Mouse (Mus musculus) myocyte (in vitro differentiated cells): ENCODE results near the gene Arl15. TPM values are rescaled to one million over a fixed set of nuclear protein-coding genes. Genes with fewer than 3 reads are reported as not detected.

ENCODE experiments used
- H3K27me3 ChIP-seq: one replicate; pipeline ENCODE4 v1.6.1; 2011; ENCODE audit not compliant: control insufficient read depth, insufficient read depth, insufficient read length
- H3K36me3 ChIP-seq: one replicate; pipeline ENCODE4 v1.6.1; 2011; ENCODE audit not compliant: control insufficient read depth, insufficient read depth
- H3K4me2 ChIP-seq: one replicate; pipeline ENCODE4 v1.6.1; 2011; ENCODE audit warnings: low read depth, control low read depth
- H3K4me3 ChIP-seq: one replicate; pipeline ENCODE4 v1.5.1; 2011; ENCODE audit warnings: mild to moderate bottlenecking, control low read depth, moderate library complexity
- H3K79me2 ChIP-seq: one replicate; pipeline ENCODE4 v1.6.1; 2011; ENCODE audit not compliant: control insufficient read depth, insufficient read depth
- H3ac ChIP-seq: one replicate; pipeline ENCODE4 v1.6.1; 2011; ENCODE audit not compliant: control insufficient read depth, insufficient read length
- CEBPB ChIP-seq: IDR thresholded peaks from 2 replicates; pipeline ENCODE4 v1.6.1; 2011; ENCODE audit warnings: mild to moderate bottlenecking, moderate library complexity; ENCODE audit not compliant: poor library complexity, insufficient read depth, severe bottlenecking
- E2F4 ChIP-seq: IDR thresholded peaks from one replicate; pipeline ENCODE4 v1.6.1; 2011; ENCODE audit warnings: mild to moderate bottlenecking, control low read depth, moderate library complexity; ENCODE audit not compliant: insufficient read depth
- MAX ChIP-seq: IDR thresholded peaks from one replicate; pipeline ENCODE4 v1.6.1; 2011; ENCODE audit warnings: low read depth, mild to moderate bottlenecking, control low read depth
- MYOD1 ChIP-seq, 3 experiments: IDR thresholded peaks; one replicate each; pipeline ENCODE4 v1.6.1; 2011; ENCODE audit warnings: control low read depth in 2 of 3, low read depth in 2 of 3, mild to moderate bottlenecking in 2 of 3, moderate library complexity in 1 of 3; ENCODE audit not compliant: insufficient read length in 2 of 3, control insufficient read depth in 1 of 3
- MYOG ChIP-seq, 3 experiments: IDR thresholded peaks; one replicate each; pipeline ENCODE4 v1.6.1; 2011; ENCODE audit warnings: control low read depth in 2 of 3, low read depth in 2 of 3, mild to moderate bottlenecking in 2 of 3; ENCODE audit not compliant: insufficient read length in 2 of 3, control insufficient read depth in 1 of 3, insufficient read depth in 1 of 3
- POLR2A ChIP-seq: IDR thresholded peaks from one replicate; pipeline ENCODE4 v1.6.1; 2011; ENCODE audit warnings: low read depth, mild to moderate bottlenecking, control low read depth, moderate library complexity; ENCODE audit not compliant: insufficient read length
- POLR2AphosphoS2 ChIP-seq: IDR thresholded peaks from one replicate; pipeline ENCODE4 v1.6.1; 2011; ENCODE audit warnings: low read depth, control low read depth; ENCODE audit not compliant: insufficient read length
- REST ChIP-seq: IDR thresholded peaks from one replicate; pipeline ENCODE4 v1.6.1; 2011; ENCODE audit warnings: mild to moderate bottlenecking, control low read depth, moderate library complexity; ENCODE audit not compliant: insufficient read depth, insufficient read length
- SRF ChIP-seq: IDR thresholded peaks from one replicate; pipeline ENCODE4 v1.6.1; 2011; ENCODE audit warnings: low read depth; ENCODE audit not compliant: control insufficient read depth, insufficient read length
- TCF12 ChIP-seq: IDR thresholded peaks from one replicate; pipeline ENCODE4 v1.6.1; 2011; ENCODE audit warnings: mild to moderate bottlenecking, control low read depth; ENCODE audit not compliant: poor library complexity, insufficient read depth, severe bottlenecking
- TCF3 ChIP-seq: IDR thresholded peaks from one replicate; pipeline ENCODE4 v1.6.1; 2011; ENCODE audit warnings: low read depth, control low read depth; ENCODE audit not compliant: insufficient read length
- USF1 ChIP-seq: IDR thresholded peaks from one replicate; pipeline ENCODE4 v1.6.1; 2011; ENCODE audit warnings: low read depth, mild to moderate bottlenecking, control low read depth, moderate library complexity
- polyA plus RNA-seq: library from polyadenylated mRNA; unstranded; fragments of >200 nt; fragmentation: generic; extraction: Trizol; gene quantifications from one replicate; pipeline ENCODE4 v1.2.1, GENCODE M21; 2012; ENCODE audit warnings: missing spikeins

The Arl15 gene
- polyA plus RNA-seq, 1 experiment, result 11.1 TPM

DNA sequence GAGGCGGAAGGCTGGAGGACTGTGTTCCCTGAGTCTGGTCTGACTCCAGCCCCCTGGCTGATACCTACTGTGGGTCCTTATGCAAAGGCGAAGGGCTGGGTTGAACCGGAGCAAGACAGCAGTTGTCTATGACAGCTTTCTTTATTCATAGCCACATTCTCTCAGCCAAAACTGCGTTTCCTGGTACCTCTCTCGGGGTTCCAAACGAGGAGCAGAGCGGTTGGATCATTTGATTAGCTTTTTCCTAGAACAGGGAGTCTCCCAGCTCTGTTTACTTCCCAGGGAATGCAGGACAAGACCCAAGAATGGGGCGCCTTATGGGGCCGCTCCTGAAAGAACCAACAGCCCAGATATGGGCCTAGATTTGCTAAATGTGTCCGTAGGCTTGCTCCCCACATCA is 396.6 kb downstream of the Arl15 start:
- Histone ChIP-seq H3K36me3 (no peaks in the 10 kb centered on the region), H3ac (no peak overlapping the region), H3K4me2 (no peak overlapping the region), H3K4me3 (no peak overlapping the region), H3K27me3 (no peaks in the 10 kb centered on the region), H3K79me2 (no peaks in the 10 kb centered on the region)
- TF ChIP-seq MYOG (IDR thresholded peaks at IDR 0.05; ENCODE audit: control insufficient read depth in 1 of 3, insufficient read depth in 1 of 3, insufficient read length in 2 of 3, low read depth in 2 of 3) (no peak), SRF (no peak), TCF12 (no peak), REST (no peak), CEBPB (no peak), USF1 (no peak)

DNA sequence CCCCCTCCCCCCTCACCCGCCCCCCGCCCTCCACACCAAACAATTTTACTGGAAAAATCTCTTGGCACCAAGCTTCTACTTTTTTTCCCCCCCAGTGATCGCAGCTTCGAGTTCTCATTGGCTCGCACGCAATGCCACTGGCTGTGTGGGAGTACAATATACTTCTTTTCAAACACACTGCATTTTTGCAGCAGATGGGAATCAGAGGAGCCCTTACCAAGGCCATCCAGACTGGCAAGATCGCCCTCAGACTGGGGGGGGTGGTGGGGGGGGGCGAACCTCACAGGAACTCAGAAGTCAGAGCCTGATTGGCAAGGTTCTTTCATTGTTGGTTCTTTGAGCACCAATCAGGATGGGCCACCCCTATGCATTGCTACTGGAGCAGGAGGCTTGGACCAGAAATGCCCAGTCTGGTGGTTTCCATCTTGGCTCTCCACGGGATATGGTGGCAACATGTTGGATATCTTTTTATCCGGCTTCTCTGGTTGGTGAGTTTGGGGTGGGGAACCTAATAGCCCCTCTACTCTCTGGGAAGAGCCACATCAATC is 404.0 kb downstream of the Arl15 start:
- Histone ChIP-seq H3K4me2 (no peak overlapping the region), H3K27me3 (no peaks in the 10 kb centered on the region), H3K4me3 (no peak overlapping the region), H3K79me2 (no peaks in the 10 kb centered on the region), H3ac (no peak overlapping the region), H3K36me3 (no peaks in the 10 kb centered on the region)
- no peak for TF ChIP-seq USF1
- TF ChIP-seq POLR2AphosphoS2, result no peak
- no peak for TF ChIP-seq MYOD1 (IDR thresholded peaks at IDR 0.05; ENCODE audit: control insufficient read depth in 1 of 3, insufficient read length in 2 of 3, low read depth in 2 of 3)

DNA sequence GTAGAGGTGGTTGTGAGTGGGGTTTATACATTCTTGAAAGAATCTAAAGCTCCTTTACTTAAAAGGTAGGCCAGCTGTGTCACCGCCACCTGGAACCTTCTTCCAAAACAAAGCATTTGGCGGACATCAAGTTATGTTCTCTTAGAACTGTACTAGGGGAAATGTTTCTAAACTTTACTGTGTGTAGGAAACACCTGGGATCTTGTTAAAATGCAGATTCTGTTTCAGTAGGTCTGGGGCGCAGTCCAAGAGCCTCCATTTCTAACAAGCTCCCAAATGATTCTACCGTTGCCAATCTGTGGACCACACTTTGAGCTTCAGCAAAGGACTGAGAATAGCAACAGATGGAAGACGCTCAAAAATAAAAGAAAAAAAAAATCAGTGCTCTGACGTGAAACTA is 405.4 kb downstream of the Arl15 start:
- no peaks in the 10 kb centered on the region for H3K27me3 ChIP-seq
- no peaks in the 10 kb centered on the region for H3K79me2 ChIP-seq
- no peak overlapping the region for H3ac ChIP-seq
- no peak overlapping the region for H3K4me2 ChIP-seq
- no peak overlapping the region for H3K4me3 ChIP-seq
- no peaks in the 10 kb centered on the region for H3K36me3 ChIP-seq
- no peak for TF ChIP-seq TCF3
- TF ChIP-seq TCF12, result no peak
- no peak for TF ChIP-seq MYOD1 (IDR thresholded peaks at IDR 0.05; ENCODE audit: control insufficient read depth in 1 of 3, insufficient read length in 2 of 3, low read depth in 2 of 3)
- TF ChIP-seq MYOG (IDR thresholded peaks at IDR 0.05; ENCODE audit: control insufficient read depth in 1 of 3, insufficient read depth in 1 of 3, insufficient read length in 2 of 3, low read depth in 2 of 3), result no peak
- no peak for TF ChIP-seq POLR2AphosphoS2
- TF ChIP-seq POLR2A, result no peak
- TF ChIP-seq USF1, result no peak
- TF ChIP-seq CEBPB, result no peak
- TF ChIP-seq E2F4, result no peak
- no peak for TF ChIP-seq MAX
- no peak for TF ChIP-seq SRF
- TF ChIP-seq REST, result no peak

DNA sequence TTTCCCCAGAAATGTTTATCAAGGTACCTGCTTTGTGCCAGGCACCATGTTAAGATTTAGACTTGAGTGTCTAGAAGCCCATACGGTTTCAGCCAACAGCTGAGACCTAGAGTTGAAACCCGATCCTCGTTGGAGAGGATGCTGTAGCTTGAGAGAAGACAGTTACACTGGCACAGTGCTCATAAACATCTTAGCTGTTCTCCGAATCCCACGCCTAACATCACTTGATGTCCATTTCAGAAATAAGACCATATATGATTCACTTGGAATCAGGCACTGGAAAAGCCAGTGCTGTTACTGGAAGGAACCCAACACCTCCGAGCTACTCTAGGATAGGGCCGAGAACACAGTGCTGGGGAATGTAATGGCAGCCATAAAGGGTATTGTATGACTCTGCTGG is 406.2 kb downstream of the Arl15 start:
- H3K27me3 ChIP-seq, result no peaks in the 10 kb centered on the region
- H3K79me2 ChIP-seq, result no peaks in the 10 kb centered on the region

DNA sequence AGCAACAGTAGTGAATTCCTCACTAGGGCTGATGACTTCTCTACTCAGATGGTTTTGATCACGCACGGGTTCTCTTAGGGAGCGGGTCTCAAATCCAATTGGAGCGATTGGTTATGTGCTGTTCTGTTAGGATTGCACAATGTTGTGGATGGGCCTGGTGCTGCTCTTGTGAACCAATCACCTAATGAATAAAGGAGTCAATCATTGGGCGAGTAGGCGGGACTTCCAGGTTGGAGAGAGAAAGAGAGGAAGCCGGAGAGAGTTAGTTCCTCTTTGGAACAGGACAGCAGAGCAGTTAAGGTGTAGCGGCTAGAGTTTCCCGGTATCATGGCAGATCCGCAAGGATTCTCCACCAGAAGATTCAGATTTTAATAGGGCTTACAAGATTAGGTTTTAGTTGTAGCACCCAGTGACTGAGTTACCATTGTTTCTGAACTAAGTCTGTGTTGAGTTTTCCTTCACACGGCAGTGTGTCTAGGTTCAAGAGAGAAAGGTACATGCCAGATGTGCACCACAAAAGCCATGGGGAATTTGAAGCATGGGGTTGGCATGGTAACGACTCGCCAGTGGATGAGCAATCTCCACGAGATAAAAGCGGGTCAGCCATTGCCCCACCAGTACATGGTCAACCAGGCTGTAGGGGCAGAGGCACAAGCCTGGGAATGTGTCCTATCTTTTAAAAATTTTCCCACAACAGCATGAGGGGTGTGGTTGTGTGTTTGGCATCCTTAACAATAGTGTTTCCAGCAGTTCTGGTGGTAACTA is 408.7 kb downstream of the Arl15 start:
- TF ChIP-seq USF1, result no peak
- Histone ChIP-seq H3K27me3 (no peaks in the 10 kb centered on the region), H3ac (no peak overlapping the region), H3K4me2 (no peak overlapping the region), H3K4me3 (no peak overlapping the region), H3K36me3 (no peaks in the 10 kb centered on the region), H3K79me2 (no peaks in the 10 kb centered on the region)

More for the DNA sequence above, 406.2 kb downstream of the Arl15 start:
- H3K4me2 ChIP-seq, result no peak overlapping the region
- H3ac ChIP-seq, result no peak overlapping the region
- TF ChIP-seq E2F4 (no peak), MYOG (IDR thresholded peaks at IDR 0.05; ENCODE audit: control insufficient read depth in 1 of 3, insufficient read depth in 1 of 3, insufficient read length in 2 of 3, low read depth in 2 of 3) (no peak), USF1 (no peak), POLR2AphosphoS2 (no peak)
- H3K4me3 ChIP-seq, result no peak overlapping the region
- H3K36me3 ChIP-seq, result no peaks in the 10 kb centered on the region

Other genes starting within 250 kb of the Arl15 start
- gene Snx18, start 175.9 kb upstream of the Arl15 start, polyA plus RNA-seq, result 19.9 TPM
- 13.3 TPM for gene Hspb3, start 130.8 kb upstream of the Arl15 start, polyA plus RNA-seq